Mouse (Mus musculus) liver, embryonic 14.5 days (tissue): ENCODE measurements around the gene Zmynd8. TPM values are rescaled to one million over a fixed set of nuclear protein-coding genes. Genes with fewer than 3 reads are reported as not detected.

Experiments used
- ATAC-seq: fragments of 200-750 bp; cut with Nextera tagmentation; 2 replicates; pipeline ENCODE4 v1.8.0; 2017; ENCODE audit warnings: moderate number of reproducible peaks, mild to moderate bottlenecking, moderate library complexity; ENCODE audit not compliant: insufficient read depth
- DNase-seq, 3 experiments: peaks; one replicate each; pipeline ENCODE4 v3.0.0-alpha.2; 2012 to 2013; ENCODE audit warnings: low read depth in 3 of 3, low spot score in 3 of 3
- H3K27ac ChIP-seq: fragments of 300-500 bp; sonication (generic); 2 replicates; pipeline ENCODE4 v1.5.1; 2014; ENCODE audit warnings: moderate library complexity, mild to moderate bottlenecking, control low read depth, inconsistent platforms
- H3K27me3 ChIP-seq: fragments of 300-500 bp; sonication (generic); 2 replicates; pipeline ENCODE4 v1.6.1; 2014; ENCODE audit warnings: mild to moderate bottlenecking, low read length, moderate library complexity; ENCODE audit not compliant: control insufficient read depth, insufficient read depth
- H3K36me3 ChIP-seq: fragments of 300-500 bp; sonication (generic); replicated peaks from 2 replicates; pipeline ENCODE4 v1.6.1; 2014; ENCODE audit warnings: low read depth; ENCODE audit not compliant: control insufficient read depth, insufficient read depth
- H3K4me1 ChIP-seq, 2 experiments: fragments of 200-500 bp in 1 of 2; fragments of 300-500 bp in 1 of 2; sonication (generic) in 1 of 2; replicated peaks; 2 replicates each; pipeline ENCODE4 v1.6.1; 2012 to 2014; ENCODE audit warnings: antibody characterized with exemption in 1 of 2, inconsistent platforms in 1 of 2, low read length in 1 of 2; ENCODE audit not compliant: control insufficient read depth in 2 of 2, insufficient read depth in 2 of 2
- H3K4me2 ChIP-seq: fragments of 300-500 bp; sonication (generic); 2 replicates; pipeline ENCODE4 v1.6.1; 2014; ENCODE audit warnings: low read depth, mild to moderate bottlenecking, control low read depth, moderate library complexity
- H3K4me3 ChIP-seq, 2 experiments: fragments of 200-500 bp in 1 of 2; fragments of 300-500 bp in 1 of 2; sonication (generic) in 1 of 2; 2 replicates each; pipeline ENCODE4 v1.5.1; 2012 to 2014; ENCODE audit warnings: low read depth in 2 of 2, low read length in 2 of 2, mild to moderate bottlenecking in 2 of 2, control low read depth in 1 of 2, inconsistent platforms in 1 of 2, moderate library complexity in 1 of 2; ENCODE audit not compliant: insufficient read depth in 1 of 2
- H3K9ac ChIP-seq: fragments of 300-500 bp; sonication (generic); replicated peaks from 2 replicates; pipeline ENCODE4 v1.6.1; 2014; ENCODE audit warnings: mild to moderate bottlenecking, control low read depth, moderate library complexity
- H3K9me3 ChIP-seq: fragments of 300-500 bp; sonication (generic); 2 replicates; pipeline ENCODE4 v1.6.1; 2016; ENCODE audit warnings: low read length, mixed read lengths; ENCODE audit not compliant: control insufficient read depth
- CTCF ChIP-seq: IDR thresholded peaks from 2 replicates; pipeline ENCODE4 v1.5.1; 2016; ENCODE audit warnings: antibody characterized with exemption, low read depth, control low read depth
- EP300 ChIP-seq: IDR thresholded peaks from 2 replicates; pipeline ENCODE4 v1.6.1; 2016; ENCODE audit warnings: antibody characterized with exemption, low read depth
- WGBS: fragments of 180-500 bp; shearing (Covaris S2); extraction: QIAGEN DNeasy Blood & Tissue Kit; methylation state at CpG from one replicate; pipeline ENCODE4 v1.1.7; 2014; ENCODE audit not compliant: insufficient replicate concordance; 5-methylcytosine and 5-hydroxymethylcytosine counted together
- polyA plus RNA-seq, 2 experiments: library from polyadenylated mRNA; depleted of rRNA in 1 of 2; stranded (reverse) in 1 of 2; unstranded in 1 of 2; fragments of >200 nt; fragmentation: Nextera tagmentation in 1 of 2; extraction: Ambion mirVana in 1 of 2; gene quantifications; 2 replicates each; pipeline versions ENCODE4 v1.2.1 to v1.2.3; 2012 to 2014

The Zmynd8 gene
- polyA plus RNA-seq, 2 experiments: 16.3 to 17.7 TPM

DNA sequence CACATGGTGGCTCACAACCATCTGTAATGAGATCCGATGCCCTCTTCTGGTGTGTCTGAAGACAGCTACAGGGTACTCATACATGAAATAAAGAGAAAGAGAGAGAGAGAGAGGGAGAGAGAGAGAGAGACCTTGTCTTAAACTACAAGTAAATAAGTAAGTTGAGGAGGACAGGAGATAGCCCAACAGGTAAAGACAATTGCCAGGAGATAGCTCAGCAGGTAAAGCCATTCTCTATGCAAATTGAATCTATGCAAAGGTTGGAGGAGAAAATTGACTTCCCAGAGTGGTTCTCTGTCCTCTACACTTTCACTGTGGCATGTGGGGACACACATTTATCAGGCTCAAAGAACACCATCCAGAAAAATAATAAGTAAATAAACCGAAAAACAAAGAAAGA is 44.3 kb upstream of the Zmynd8 start:
- no peak overlapping the region for H3K4me2 ChIP-seq
- DNase-seq (no peak), ATAC-seq (no peak)
- no peaks in the 10 kb centered on the region for H3K27me3 ChIP-seq
- peaks cover 16 to 22% of the 10 kb centered on the region in 2 experiments for H3K4me1 ChIP-seq
- no peak overlapping the region for H3K4me3 ChIP-seq
- no peaks in the 10 kb centered on the region for H3K36me3 ChIP-seq
- no peak for TF ChIP-seq CTCF
- TF ChIP-seq EP300: no peak
- no peaks in the 10 kb centered on the region for H3K9me3 ChIP-seq
- 56% methylated on average over 2 of the region's 2 CpGs for WGBS
- no peak overlapping the region for H3K9ac ChIP-seq
- no peak overlapping the region for H3K27ac ChIP-seq

DNA sequence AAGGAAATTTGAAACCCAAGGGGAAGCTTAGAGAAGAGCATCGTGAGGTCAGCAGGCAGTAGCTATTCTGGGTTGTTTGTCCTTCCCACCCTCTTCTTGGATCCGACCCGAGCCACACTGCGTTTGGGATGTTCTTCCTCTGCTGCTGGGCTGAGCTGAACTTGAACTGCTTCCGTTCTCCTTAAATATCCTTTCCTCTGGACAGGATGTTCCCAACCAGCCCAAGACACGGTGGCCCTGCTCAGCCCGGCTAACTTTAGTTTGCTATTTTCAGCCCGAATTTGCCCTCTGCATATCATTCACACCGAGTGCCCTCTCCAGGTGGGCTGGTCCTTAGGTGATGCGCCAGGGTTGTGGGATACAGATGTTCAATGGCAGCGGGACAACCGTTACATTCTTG is 37.3 kb upstream of the Zmynd8 start:
- Histone ChIP-seq H3K4me1 (0 out of 4 replicates have a peak, but pooled peaks cover 0 to 1% of the 10 kb centered on the region in 2 experiments), H3K36me3 (no peaks in the 10 kb centered on the region), H3K27me3 (no peaks in the 10 kb centered on the region), H3K4me3 (no peak overlapping the region), H3K27ac (no peak overlapping the region), H3K9me3 (no peaks in the 10 kb centered on the region), H3K9ac (no peak overlapping the region), H3K4me2 (no peak overlapping the region)
- ATAC-seq: no peak
- TF ChIP-seq CTCF (no peak), EP300 (no peak)
- no peak for DNase-seq
- 50% methylated on average over 12 of the region's 12 CpGs for WGBS

DNA sequence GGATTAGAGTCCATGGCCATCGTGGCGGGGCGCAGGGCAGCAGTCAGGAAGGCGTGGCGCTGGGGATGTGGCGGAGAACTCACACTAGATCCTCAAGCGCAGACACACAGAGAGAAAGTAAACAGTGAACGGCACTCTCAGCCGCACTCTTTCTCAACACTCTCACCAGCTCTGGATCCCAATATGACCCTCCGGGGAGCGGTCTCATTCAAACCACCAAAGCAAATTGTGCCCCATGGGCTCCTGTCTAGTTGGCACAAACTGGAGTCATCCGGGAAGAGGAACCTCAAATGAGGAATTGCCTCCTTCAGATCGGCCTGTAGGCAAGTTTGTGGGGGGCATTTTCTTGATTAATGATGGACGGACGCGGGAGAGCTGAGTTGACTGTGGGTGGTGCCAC is 28.9 kb upstream of the Zmynd8 start:
- 81% methylated on average over 16 of the region's 16 CpGs for WGBS
- Histone ChIP-seq H3K36me3 (no peaks in the 10 kb centered on the region), H3K9me3 (no peaks in the 10 kb centered on the region), H3K9ac (no peak overlapping the region), H3K4me2 (no peak overlapping the region), H3K27me3 (no peaks in the 10 kb centered on the region), H3K27ac (no peak overlapping the region), H3K4me3 (no peak overlapping the region), H3K4me1 (peaks cover 0 to 7% of the 10 kb centered on the region in 2 experiments; a peak in 2 of 4 replicates)
- DNase-seq (no peak), ATAC-seq (no peak)
- TF ChIP-seq EP300 (no peak), CTCF (no peak)

DNA sequence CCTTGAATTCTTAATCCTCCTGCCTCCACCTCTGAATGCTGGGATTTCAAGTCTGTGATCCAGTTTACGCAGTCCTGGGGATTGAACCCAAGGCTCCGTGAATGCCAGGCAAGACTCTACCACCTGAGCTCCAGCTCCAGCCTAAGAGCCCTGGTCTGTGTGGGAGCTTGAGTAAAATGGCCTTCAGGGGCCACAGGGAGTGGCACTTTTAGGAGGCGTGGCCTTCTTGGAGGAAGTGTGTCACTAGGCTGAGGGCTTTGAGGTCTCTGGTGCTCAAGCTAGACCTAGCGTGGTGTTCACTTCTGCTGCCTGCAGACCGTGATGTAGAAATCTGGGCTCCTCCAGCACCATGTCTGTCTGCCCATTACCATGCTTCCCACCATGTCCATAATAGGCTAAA is 27.4 kb upstream of the Zmynd8 start:
- TF ChIP-seq EP300: no peak
- TF ChIP-seq CTCF: no peak
- Histone ChIP-seq H3K9me3 (no peaks in the 10 kb centered on the region), H3K36me3 (no peaks in the 10 kb centered on the region), H3K9ac (no peak overlapping the region), H3K4me1 (peaks cover 0 to 16% of the 10 kb centered on the region in 2 experiments; a peak in 2 of 4 replicates), H3K4me2 (no peak overlapping the region), H3K27ac (no peak overlapping the region), H3K27me3 (no peaks in the 10 kb centered on the region), H3K4me3 (no peak overlapping the region)
- no peak for DNase-seq
- ATAC-seq: no peak
- WGBS: 76% methylated on average over 5 of the region's 5 CpGs

DNA sequence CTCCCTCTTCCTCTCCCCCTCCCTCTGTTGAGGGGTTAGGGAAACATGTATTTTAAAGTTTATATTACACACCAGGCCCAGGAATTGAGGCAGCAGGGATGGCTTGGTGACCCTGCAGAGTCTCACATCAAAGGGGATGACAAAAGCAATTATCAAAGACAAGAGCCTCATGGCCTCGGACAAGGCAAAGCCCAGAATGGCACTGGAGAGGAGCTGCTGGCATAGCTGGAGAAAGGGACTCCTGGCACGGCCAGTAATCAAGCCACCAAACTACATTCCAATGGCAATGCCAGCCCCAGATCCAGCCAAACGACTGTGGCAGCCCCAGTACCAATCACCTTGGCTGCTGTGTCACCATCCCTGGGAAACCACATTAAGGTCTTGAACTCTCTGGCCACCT is 26.3 kb upstream of the Zmynd8 start:
- Histone ChIP-seq H3K9me3 (no peaks in the 10 kb centered on the region), H3K27me3 (no peaks in the 10 kb centered on the region), H3K9ac (no peak overlapping the region), H3K4me1 (peaks cover 0 to 16% of the 10 kb centered on the region in 2 experiments; a peak in 2 of 4 replicates), H3K4me3 (no peak overlapping the region), H3K36me3 (no peaks in the 10 kb centered on the region), H3K27ac (no peak overlapping the region), H3K4me2 (no peak overlapping the region)
- TF ChIP-seq EP300 (no peak), CTCF (no peak)
- ATAC-seq: no peak
- DNase-seq: no peak
- 41% methylated on average over 3 of the region's 3 CpGs for WGBS
